Mouse (Mus musculus): ENCODE results near the gene Axin1. TPM values are rescaled to one million over a fixed set of nuclear protein-coding genes. Genes with fewer than 3 reads are reported as not detected.

Axin1 gene
- polyA plus RNA-seq, 1 experiment from 2014 or later = 9.3 TPM

DNA sequence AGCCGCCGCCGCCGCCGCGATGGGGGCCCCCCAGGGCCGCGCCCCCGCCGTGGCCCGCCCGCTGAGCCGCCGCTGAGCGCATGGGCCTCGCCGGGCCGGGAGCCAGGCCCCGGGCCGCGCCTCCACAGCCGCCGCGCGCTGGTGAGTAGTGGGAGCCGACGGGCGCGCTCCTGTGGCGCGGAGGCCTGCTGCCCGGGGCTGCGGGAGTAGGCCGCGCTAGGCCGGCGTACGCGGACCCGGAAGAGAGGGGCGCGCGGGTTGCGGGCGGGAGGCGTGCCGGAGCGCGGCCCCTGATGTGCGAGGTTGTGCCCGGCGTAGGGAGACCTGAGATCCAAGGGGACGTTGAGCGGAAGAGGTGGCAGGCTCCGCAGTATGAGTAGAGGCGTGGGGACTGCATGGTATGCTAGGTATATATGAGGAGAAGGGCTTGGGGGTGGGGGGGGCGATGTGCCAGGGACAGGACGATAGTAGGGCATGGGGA is 453 bp downstream of the Axin1 start:
- peak overlapping the region; percentile 98 for H3K9ac ChIP-seq (ENCODE audit: low read depth, low read length)
- H3K4me1 ChIP-seq (replicated peaks; ENCODE audit: control insufficient read depth, insufficient read depth, low read length) = no peaks in the 10 kb centered on the region
- peak overlapping the region; percentile 86 for H3K4me2 ChIP-seq (replicated peaks; ENCODE audit: low read depth)
- H3K27me3 ChIP-seq (replicated peaks; ENCODE audit: control insufficient read depth, insufficient read depth, low read length) = no peaks in the 10 kb centered on the region
- H3K4me3 ChIP-seq (ENCODE audit: low read depth, low read length) = peak overlapping the region; percentile 75
- no peaks in the 10 kb centered on the region for H3K9me3 ChIP-seq (ENCODE audit: control insufficient read depth)
- TF ChIP-seq CTCF (IDR thresholded peaks at IDR 0.05; ENCODE audit: low read depth) = no peak
- H3K36me3 ChIP-seq (ENCODE audit: control insufficient read depth, insufficient read depth) = peaks cover 17% of the 10 kb centered on the region; the same call in 1 of the 2 replicates
- peak overlapping the region; percentile 92 for H3K27ac ChIP-seq (ENCODE audit: low read depth, low read length)
- ATAC-seq = peak; percentile 71
- WGBS = under 1% methylated on average over 44 of the region's 58 CpGs

DNA sequence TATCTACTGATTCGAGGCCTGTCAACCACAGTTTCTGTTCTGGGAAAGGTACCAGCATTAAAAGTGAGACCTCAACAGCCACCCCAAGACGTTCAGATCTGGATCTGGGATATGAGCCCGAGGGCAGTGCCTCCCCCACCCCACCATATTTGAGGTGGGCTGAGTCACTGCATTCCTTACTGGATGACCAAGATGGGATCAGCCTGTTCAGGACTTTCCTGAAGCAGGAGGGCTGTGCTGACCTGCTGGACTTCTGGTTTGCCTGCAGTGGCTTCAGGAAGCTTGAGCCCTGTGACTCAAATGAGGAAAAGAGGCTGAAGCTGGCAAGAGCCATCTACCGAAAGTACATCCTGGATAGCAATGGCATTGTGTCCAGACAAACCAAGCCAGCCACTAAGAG is 4.3 kb downstream of the Axin1 start:
- Histone ChIP-seq H3K27me3 (replicated peaks; ENCODE audit: control insufficient read depth, insufficient read depth, low read length) (no peaks in the 10 kb centered on the region), H3K4me3 (ENCODE audit: low read depth, low read length) (no peak overlapping the region), H3K4me2 (replicated peaks; ENCODE audit: low read depth) (no peak overlapping the region), H3K9me3 (ENCODE audit: control insufficient read depth) (no peaks in the 10 kb centered on the region), H3K9ac (ENCODE audit: low read depth, low read length) (no peak overlapping the region), H3K4me1 (replicated peaks; ENCODE audit: control insufficient read depth, insufficient read depth, low read length) (no peaks in the 10 kb centered on the region), H3K27ac (ENCODE audit: low read depth, low read length) (no peak overlapping the region), H3K36me3 (ENCODE audit: control insufficient read depth, insufficient read depth) (peaks cover 28% of the 10 kb centered on the region; the same call in 1 of the 2 replicates)
- 79% methylated on average over 4 of the region's 4 CpGs for WGBS
- TF ChIP-seq CTCF (IDR thresholded peaks at IDR 0.05; ENCODE audit: low read depth) = no peak
- no peak for ATAC-seq

DNA sequence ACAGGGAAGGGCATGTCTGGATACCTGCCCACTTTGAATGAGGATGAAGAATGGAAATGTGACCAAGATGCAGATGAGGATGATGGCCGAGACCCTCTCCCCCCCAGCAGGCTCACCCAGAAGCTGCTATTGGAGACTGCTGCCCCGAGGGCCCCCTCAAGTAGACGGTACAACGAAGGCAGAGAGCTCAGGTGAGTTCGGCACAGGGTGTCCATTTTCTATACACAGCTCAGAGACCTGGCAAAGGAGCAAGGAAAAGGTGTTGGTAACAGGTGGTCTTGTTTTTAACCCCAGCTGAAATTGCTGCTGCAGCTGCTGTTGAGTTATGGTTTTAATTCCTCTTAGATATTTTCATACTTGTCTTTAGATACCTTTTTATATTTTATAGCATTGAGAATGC is 4.9 kb downstream of the Axin1 start:
- Histone ChIP-seq H3K9ac (ENCODE audit: low read depth, low read length) (no peak overlapping the region), H3K4me1 (replicated peaks; ENCODE audit: control insufficient read depth, insufficient read depth, low read length) (no peaks in the 10 kb centered on the region), H3K27ac (ENCODE audit: low read depth, low read length) (no peak overlapping the region), H3K4me2 (replicated peaks; ENCODE audit: low read depth) (no peak overlapping the region), H3K9me3 (ENCODE audit: control insufficient read depth) (no peaks in the 10 kb centered on the region), H3K4me3 (ENCODE audit: low read depth, low read length) (no peak overlapping the region), H3K36me3 (ENCODE audit: control insufficient read depth, insufficient read depth) (peaks cover 28% of the 10 kb centered on the region; the same call in 1 of the 2 replicates), H3K27me3 (replicated peaks; ENCODE audit: control insufficient read depth, insufficient read depth, low read length) (no peaks in the 10 kb centered on the region)
- TF ChIP-seq CTCF (IDR thresholded peaks at IDR 0.05; ENCODE audit: low read depth) = no peak
- WGBS = 95% methylated on average over 5 of the region's 5 CpGs
- no peak for ATAC-seq

DNA sequence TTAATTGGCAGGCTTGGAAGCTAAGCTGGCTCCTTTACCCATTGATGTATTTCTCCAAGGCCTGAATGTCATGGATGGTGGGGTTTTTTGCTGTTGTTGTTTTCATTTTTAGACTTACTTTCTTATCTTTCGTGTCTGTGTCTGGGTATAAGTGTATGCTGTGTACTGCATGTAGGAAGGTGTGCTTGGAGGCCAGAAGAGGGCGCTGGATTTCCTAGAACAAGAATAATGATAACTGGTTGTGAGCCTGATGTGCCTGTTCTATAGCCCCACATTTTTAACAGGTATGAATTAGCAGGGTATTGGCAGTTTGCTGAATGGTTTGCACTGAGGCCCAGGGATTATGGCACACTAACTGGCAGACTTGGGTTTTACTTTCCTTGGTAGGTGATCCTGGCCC is 10.6 kb downstream of the Axin1 start:
- Histone ChIP-seq H3K27me3 (replicated peaks; ENCODE audit: control insufficient read depth, insufficient read depth, low read length) (no peaks in the 10 kb centered on the region), H3K9me3 (ENCODE audit: control insufficient read depth) (no peaks in the 10 kb centered on the region), H3K4me3 (ENCODE audit: low read depth, low read length) (no peak overlapping the region), H3K4me2 (replicated peaks; ENCODE audit: low read depth) (no peak overlapping the region), H3K27ac (ENCODE audit: low read depth, low read length) (no peak overlapping the region), H3K36me3 (ENCODE audit: control insufficient read depth, insufficient read depth) (peaks cover 30% of the 10 kb centered on the region), H3K9ac (ENCODE audit: low read depth, low read length) (no peak overlapping the region), H3K4me1 (replicated peaks; ENCODE audit: control insufficient read depth, insufficient read depth, low read length) (no peaks in the 10 kb centered on the region)
- 83% methylated on average over 2 of the region's 2 CpGs for WGBS
- ATAC-seq = no peak
- TF ChIP-seq CTCF (IDR thresholded peaks at IDR 0.05; ENCODE audit: low read depth) = no peak

DNA sequence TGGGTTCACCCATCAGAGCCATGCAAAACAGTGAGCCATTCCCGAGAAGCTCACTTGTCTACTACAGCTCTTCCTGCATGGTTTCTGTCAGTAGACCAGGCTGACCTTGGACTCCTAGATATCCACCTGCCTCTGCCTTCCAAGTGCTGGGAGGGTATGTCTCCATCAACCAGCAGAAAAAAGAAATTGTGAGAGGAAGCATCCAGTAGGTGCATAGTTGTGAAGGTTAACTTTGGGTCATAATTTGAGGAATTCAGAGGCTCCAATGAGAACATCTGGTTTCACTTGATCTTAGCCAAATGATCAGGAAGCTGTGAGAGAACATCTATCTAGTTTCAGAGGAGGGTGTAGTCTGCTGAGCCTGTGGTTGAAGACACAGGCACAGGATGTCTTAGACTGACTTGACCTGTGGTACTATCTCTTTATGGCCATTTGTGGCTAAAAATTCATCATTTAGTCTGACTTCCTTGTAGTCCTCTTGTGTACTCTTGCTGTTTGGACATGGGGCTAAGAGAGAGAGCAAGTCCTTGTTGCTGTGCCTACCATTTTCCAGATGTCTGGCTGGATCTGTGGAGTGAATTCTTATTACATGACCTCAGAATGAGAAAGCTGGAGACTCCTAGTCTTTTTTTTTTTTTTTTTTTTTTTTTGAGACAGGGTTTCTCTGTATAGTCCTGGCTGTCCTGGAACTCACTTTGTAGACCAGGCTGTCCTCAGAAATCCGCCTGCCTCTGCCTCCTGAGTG is 13.6 kb downstream of the Axin1 start:
- no peak overlapping the region for H3K9ac ChIP-seq (ENCODE audit: low read depth, low read length)
- no peak overlapping the region for H3K4me3 ChIP-seq (ENCODE audit: low read depth, low read length)
- H3K9me3 ChIP-seq (ENCODE audit: control insufficient read depth) = no peaks in the 10 kb centered on the region
- peaks cover 25% of the 10 kb centered on the region for H3K36me3 ChIP-seq (ENCODE audit: control insufficient read depth, insufficient read depth)
- no peak for ATAC-seq
- no peak for TF ChIP-seq CTCF (IDR thresholded peaks at IDR 0.05; ENCODE audit: low read depth)
- WGBS = 91% methylated on average over 2 of the region's 2 CpGs
- H3K4me1 ChIP-seq (replicated peaks; ENCODE audit: control insufficient read depth, insufficient read depth, low read length) = no peaks in the 10 kb centered on the region
- no peaks in the 10 kb centered on the region for H3K27me3 ChIP-seq (replicated peaks; ENCODE audit: control insufficient read depth, insufficient read depth, low read length)
- no peak overlapping the region for H3K4me2 ChIP-seq (replicated peaks; ENCODE audit: low read depth)
- H3K27ac ChIP-seq (ENCODE audit: low read depth, low read length) = no peak overlapping the region

DNA sequence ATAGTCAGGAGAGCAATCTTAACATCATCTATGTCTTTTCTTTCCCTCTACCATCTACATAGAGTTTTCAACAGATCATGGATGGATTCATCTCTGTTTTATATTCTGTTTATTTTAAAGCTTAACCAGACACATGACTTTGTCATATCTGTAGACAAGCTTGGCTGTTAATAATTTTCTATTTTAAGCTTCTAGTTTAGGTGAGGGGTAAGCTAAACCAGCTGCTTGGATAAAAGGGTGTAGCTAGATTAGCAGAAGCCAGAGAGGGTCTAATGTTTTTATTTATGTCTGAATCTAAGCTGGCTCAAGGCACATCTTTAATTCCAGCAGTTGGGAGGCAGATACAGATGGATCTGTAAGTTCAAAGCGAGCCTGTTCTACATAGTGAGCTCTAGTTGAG is 24.2 kb downstream of the Axin1 start:
- WGBS = 83% methylated on average over 1 of the region's 1 CpGs
- no peaks in the 10 kb centered on the region for H3K27me3 ChIP-seq (replicated peaks; ENCODE audit: control insufficient read depth, insufficient read depth, low read length)
- no peak overlapping the region for H3K4me2 ChIP-seq (replicated peaks; ENCODE audit: low read depth)
- no peaks in the 10 kb centered on the region for H3K9me3 ChIP-seq (ENCODE audit: control insufficient read depth)
- H3K36me3 ChIP-seq (ENCODE audit: control insufficient read depth, insufficient read depth) = no peaks in the 10 kb centered on the region
- TF ChIP-seq CTCF (IDR thresholded peaks at IDR 0.05; ENCODE audit: low read depth) = no peak
- H3K4me3 ChIP-seq (ENCODE audit: low read depth, low read length) = no peak overlapping the region
- H3K4me1 ChIP-seq (replicated peaks; ENCODE audit: control insufficient read depth, insufficient read depth, low read length) = 0 out of 2 replicates have a peak, but pooled peaks cover 3% of the 10 kb centered on the region
- no peak for ATAC-seq
- H3K27ac ChIP-seq (ENCODE audit: low read depth, low read length) = no peak overlapping the region
- no peak overlapping the region for H3K9ac ChIP-seq (ENCODE audit: low read depth, low read length)

All from intestine, postnatal 0 days (tissue).